Mouse (Mus musculus) brain, adult 2 months (tissue): ENCODE data around the gene Nwd2.

Experiments
- DNase-seq: peaks from one replicate; pipeline ENCODE4 v3.0.0; 2011; ENCODE audit warnings: low read depth, low spot score

Nwd2 gene

DNA sequence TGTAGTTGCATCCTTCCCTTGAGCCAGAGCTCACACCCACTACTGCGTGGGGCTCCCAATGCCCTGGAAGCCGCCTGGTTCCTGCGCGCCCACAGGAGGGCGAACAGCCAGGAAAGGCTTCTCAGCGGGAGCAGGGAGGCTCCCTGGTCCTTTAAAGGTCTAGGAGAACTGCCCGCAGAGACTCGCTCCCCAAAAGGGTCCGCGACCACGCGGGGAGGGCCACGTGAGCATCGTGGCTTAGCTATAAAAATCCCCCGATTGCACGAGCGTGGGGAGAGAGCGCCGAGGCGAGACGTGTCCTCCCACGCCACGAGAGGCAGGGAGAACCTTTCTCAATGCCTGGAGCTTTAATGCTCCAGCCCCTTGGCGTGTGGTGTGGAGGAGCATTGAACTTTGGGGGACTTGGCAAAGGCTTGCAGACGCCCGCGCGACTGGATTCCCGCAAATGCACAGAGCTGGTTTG lies at the start of gene Nwd2:
Gene Nwd2 (plus strand): TSS at position 33 of the 463 bp plus-strand sequence.
- DNase-seq, result peak; percentile 58

DNA sequence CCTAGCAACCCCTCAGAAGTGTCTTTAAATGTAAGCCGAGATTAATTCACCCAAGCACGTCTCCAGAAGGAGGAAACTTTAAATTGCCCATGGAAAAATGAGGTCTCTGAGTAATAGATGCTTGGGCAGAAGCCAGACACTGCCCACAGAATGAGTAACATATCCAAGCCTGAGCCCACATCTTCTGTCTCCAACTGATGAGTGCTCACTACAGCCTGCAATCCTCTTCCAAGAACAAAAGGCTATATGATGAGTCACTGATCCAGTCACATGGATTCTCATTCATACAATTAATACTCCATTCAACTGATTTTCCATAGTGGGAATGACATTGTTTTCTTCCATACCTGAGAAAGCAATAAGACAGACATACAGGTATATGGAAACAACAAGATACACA lies 41.5 kb upstream of the Nwd2 start:
- peak; percentile 84 for DNase-seq

GRCm38 (mm10) chr5:63616792-63617668 lies 31.9 kb upstream of the Nwd2 start:
- peak; percentile 35 for DNase-seq

DNA sequence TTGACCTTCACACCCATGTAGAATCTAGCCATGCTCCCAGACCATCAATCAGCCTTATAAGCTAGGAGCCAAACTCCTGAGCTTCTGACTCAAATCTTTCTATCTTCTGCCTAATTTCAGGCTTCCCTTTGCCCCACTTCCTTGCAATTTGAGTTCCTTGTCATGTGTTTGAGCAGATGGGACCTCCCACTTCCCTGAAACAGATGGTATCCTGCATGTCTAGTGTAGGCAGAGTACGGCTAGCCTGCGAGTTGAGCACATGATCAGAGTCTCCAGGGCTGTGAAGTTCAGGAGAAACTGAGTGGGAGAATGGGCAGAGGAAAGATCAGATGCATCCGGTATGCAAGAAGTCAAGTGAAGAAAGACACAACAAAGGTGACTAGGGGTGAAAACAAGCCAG lies 24.8 kb upstream of the Nwd2 start:
- peak; percentile 93 for DNase-seq

DNA sequence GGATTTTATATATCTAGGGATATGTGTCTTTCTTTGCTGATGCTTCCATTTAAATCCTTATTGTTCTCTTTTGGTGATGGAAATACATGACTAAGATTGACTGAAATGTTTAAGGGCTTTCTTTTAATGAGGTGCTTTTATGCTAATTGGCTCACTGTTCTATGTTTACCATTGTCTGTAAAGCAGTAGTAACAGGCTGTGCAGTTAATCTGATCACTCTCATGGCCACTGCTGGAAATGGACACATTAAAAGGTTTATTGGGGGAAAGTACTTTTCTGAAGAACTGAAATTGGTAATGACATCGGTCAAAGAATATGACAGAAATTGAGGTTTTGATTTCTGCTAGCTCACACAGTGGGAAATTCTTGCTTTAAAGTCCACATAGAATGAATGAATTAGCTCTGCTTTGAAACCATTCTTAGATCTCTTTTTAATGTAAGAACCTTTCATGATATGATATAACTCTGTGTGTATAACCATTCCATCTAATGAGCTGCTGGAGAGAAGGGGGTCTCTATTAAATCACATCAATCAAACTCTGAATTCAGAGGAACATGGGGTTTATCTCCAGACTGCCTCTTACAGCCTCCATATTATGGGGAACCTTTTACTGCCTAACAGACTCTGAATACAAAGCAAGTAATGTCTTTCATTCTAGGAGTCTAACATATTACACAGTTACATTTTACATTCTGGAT lies 20.9 kb upstream of the Nwd2 start:
- DNase-seq, result no peak

GRCm38 (mm10) chr5:63628531-63628871 lies 20.4 kb upstream of the Nwd2 start:
- peak; percentile 59 for DNase-seq

GRCm38 (mm10) chr5:63634636-63635035 lies 14.3 kb upstream of the Nwd2 start:
- peak; percentile 79 for DNase-seq

DNA sequence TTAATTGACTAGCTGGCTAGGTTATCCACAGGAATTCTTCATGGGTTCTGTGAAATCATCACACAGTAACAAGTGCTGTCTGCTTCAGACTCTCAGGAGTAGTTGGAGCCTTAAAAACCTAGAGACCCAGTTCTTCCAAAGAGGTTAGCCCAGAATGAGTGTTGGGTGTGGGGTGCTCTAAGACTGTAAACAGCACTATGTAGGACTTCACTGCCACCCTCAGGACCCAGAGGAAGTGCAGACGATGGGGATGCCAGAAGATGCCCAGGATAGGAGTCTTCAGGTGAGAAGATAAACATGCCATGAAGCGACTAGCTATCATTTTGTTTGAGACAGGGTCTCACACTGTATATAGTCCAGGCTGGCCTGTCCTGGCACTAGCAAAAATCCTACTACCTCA lies 715 bp upstream of the Nwd2 start:
- peak; percentile 87 for DNase-seq

DNA sequence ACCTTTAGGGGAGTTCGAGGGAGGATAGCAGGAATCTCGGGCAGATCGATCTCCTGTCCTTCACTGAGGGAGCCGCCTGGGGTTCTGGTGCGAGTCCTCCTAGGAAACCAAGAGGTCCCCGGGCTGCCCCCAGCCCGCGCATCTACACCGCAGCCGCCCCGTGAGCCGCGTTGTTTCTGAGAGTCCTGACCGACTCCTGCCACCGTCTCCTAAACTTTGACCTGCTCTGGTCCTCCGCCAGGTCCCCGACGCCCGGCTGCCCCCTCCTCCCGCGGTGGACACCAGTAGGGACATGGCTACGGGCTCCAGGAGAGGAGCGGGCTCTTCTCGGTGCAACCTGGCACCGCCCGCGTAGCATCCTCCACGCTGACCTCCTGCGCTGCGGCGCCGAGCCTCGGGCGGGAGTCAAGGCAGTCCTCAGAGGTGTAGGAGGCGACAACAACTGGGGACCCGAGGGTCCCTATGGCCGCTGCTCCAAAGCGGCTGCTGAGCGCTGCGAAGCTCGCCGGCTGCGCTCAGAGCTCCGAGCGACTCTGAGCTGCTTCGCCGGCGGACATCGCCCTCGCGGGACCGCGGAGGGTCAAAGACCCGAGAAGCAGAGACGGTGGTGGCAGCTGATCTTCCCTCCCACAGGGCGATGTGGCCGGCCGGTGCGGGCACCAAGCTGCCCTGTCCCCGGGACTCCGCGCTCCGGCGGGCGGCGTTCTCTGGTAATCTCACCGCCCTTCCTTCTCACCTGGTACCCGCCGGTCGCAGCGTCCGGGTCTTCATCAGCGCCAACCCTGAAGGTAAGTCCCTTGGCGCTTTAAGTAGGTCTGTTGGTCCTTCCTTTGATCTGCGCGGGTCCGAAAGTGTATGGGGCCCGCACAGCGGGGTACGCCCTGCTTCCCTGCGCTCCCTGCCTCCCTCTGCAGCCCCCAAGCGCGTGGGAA lies 897 bp downstream of the Nwd2 start:
- DNase-seq, result no peak

- peak; percentile 58 for DNase-seq
Measured at GRCm38 (mm10) chr5:63651813-63652212, 2.9 kb downstream of the Nwd2 start.

- DNase-seq, result peak; percentile 52
Measured at GRCm38 (mm10) chr5:63652705-63653104, 3.8 kb downstream of the Nwd2 start.

- peak; percentile 66 for DNase-seq
Measured at GRCm38 (mm10) chr5:63666884-63667283, 18.0 kb downstream of the Nwd2 start.

GRCm38 (mm10) chr5:63675934-63676333 lies 27.0 kb downstream of the Nwd2 start:
- no peak for DNase-seq

- peak; percentile 31 for DNase-seq
Measured at GRCm38 (mm10) chr5:63689084-63689483, 40.2 kb downstream of the Nwd2 start.

GRCm38 (mm10) chr5:63696784-63697183 lies 47.9 kb downstream of the Nwd2 start:
- peak; percentile 34 for DNase-seq

GRCm38 (mm10) chr5:63697196-63697595 lies 48.3 kb downstream of the Nwd2 start:
- no peak for DNase-seq

- DNase-seq, result no peak
Measured at GRCm38 (mm10) chr5:63728955-63729354, 80.1 kb downstream of the Nwd2 start.

GRCm38 (mm10) chr5:63735521-63735920 lies 86.6 kb downstream of the Nwd2 start:
- DNase-seq, result no peak

GRCm38 (mm10) chr5:63743426-63743825 lies 94.5 kb downstream of the Nwd2 start:
- no peak for DNase-seq

DNA sequence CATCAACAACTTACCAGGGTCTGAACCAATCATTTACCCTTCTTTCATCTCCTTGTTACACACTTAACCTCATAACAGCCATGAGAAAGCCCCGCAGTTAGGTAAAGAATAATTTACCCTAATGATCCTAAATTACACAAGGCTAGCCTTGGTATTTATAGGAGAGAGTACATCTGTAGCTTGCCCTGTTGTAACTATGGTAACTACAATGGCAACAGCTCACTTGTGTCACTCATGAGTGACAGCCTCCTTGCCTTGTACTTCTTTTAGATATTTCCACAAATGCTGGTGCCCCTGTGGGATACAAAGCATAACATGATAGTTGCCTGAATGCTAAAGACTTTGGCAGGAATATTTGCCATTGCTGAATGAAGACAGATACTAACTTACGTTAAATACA lies 99.4 kb downstream of the Nwd2 start:
- DNase-seq, result no peak

GRCm38 (mm10) chr5:63748759-63749158 lies 99.9 kb downstream of the Nwd2 start:
- no peak for DNase-seq
